ENCODE assay signal across 9 mouse cellular contexts in genomic region chr10:118250852-118251295, GRCm38 (mm10). TPM values are rescaled to one million over a fixed set of nuclear protein-coding genes. Genes with fewer than 3 reads are reported as not detected.
DNase-seq lines count a peak whose midpoint lies in the region; ATAC-seq and TF ChIP-seq lines count a peak whose summit lies in the region.
"Had no signal": no experiment of that assay in that cellular context is flagged by ENCODE, and none has a peak within 500 bp of the region (broad histone marks: within the 10 kb centered on the region; RNA-seq: fewer than 3 reads in every experiment).

No protein-coding gene starts in this region.

- no peaks in the 10 kb centered on the region for H3K27me3 ChIP-seq in thymus, adult 2 months (ENCODE audit: control insufficient read depth, insufficient read depth, low read length)
- no peaks in the 10 kb centered on the region for H3K27me3 ChIP-seq in neural tube, embryonic 13.5 days

- peak overlapping the region; percentile 52 for H3K9ac ChIP-seq in neural tube, embryonic 13.5 days

- DNase-seq in cerebellum, postnatal 25 days, result peak; percentile 23 to 46
- DNase-seq in cerebellum, adult 9-10 months, result no peak
- DNase-seq in thymus, adult 2 months, result peak; percentile 39
- DNase-seq in thymus, adult 18-20 months, result no peak
- DNase-seq in forelimb bud, embryonic 11.5 days (ENCODE audit: low read depth, low spot score), result peak; percentile 70
- DNase-seq in layer of hippocampus, postnatal 36 days, result peak; percentile 15 to 27
- DNase-seq in urinary bladder, postnatal 36 days (ENCODE audit: low spot score in 2 of 2), result no peak

- no peaks in the 10 kb centered on the region for H3K36me3 ChIP-seq in thymus, adult 2 months (ENCODE audit: control insufficient read depth, insufficient read depth, low read length)
- H3K36me3 ChIP-seq in neural tube, embryonic 13.5 days, result no peaks in the 10 kb centered on the region

- no peak for TF ChIP-seq POLR2A in thymus, adult 2 months (IDR thresholded peaks at IDR 0.05; ENCODE audit: control insufficient read depth, extremely low read depth, insufficient read depth, low read length, poor library complexity)

- peak overlapping the region; percentile 30 for H3K4me2 ChIP-seq in neural tube, embryonic 13.5 days

- no peaks in the 10 kb centered on the region for H3K4me1 ChIP-seq in thymus, adult 2 months (replicated peaks; ENCODE audit: control insufficient read depth, insufficient read depth, low read length)
- H3K4me1 ChIP-seq in neural tube, embryonic 13.5 days (replicated peaks), result peaks cover 17% of the 10 kb centered on the region

- H3K27ac ChIP-seq in thymus, adult 2 months (ENCODE audit: control insufficient read depth, insufficient read depth, low read length), result no peak overlapping the region
- no peak overlapping the region; the same call in 1 of the 2 replicates for H3K27ac ChIP-seq in neural tube, embryonic 13.5 days (replicated peaks)

- TF ChIP-seq CTCF in thymus, adult 2 months (IDR thresholded peaks at IDR 0.05; ENCODE audit: borderline replicate concordance, control insufficient read depth, extremely low read depth, insufficient read depth, low read length, poor library complexity), result peak; percentile 42; the same call in 1 of the 2 replicates

- no peaks in the 10 kb centered on the region for H3K9me3 ChIP-seq in neural tube, embryonic 13.5 days

- WGBS in thymus, adult 2 months, result 45% methylated on average over 10 of the region's 10 CpGs
- 21% methylated on average over 10 of the region's 10 CpGs for WGBS in neural tube, embryonic 13.5 days

- H3K4me3 ChIP-seq in thymus, adult 2 months (ENCODE audit: control insufficient read depth, insufficient read depth, low read length), result no peak overlapping the region
- no peak overlapping the region for H3K4me3 ChIP-seq in neural tube, embryonic 13.5 days

- peak; percentile 87 for ATAC-seq in neural tube, embryonic 13.5 days (ENCODE audit: low read depth)

RNA-seq across cellular contexts. Expression of gene Gm32802, which starts 7.6 kb away (rescaled TPM):
- not detected in 2 replicates for polyA plus RNA-seq in thymus, adult 2 months (2012; rRNA removed)
- under 1 TPM; 0.94 to 0.97 TPM for total RNA-seq in layer of hippocampus, postnatal 36 days (2021)
- 0.26 and 0.35 TPM in 2 replicates for polyA plus RNA-seq in neural tube, embryonic 13.5 days (2015; fragmentation: Nextera tagmentation; extraction: Ambion mirVana)

RNA-seq across cellular contexts. Expression of gene Gm32717, which starts 10.3 kb away (rescaled TPM):
- polyA plus RNA-seq in thymus, adult 2 months (2012; rRNA removed), result not detected in 2 replicates
- total RNA-seq in layer of hippocampus, postnatal 36 days (2021), result under 1 TPM; 0.94 to 0.97 TPM
- 0.26 and 0.35 TPM in 2 replicates for polyA plus RNA-seq in neural tube, embryonic 13.5 days (2015; fragmentation: Nextera tagmentation; extraction: Ambion mirVana)

RNA-seq across cellular contexts. Expression of gene Iltifb, which starts 44.0 kb away (rescaled TPM):
- not detected in 2 replicates for polyA plus RNA-seq in thymus, adult 2 months (2012; rRNA removed)
- not detected for total RNA-seq in layer of hippocampus, postnatal 36 days (2021)
- not detected in 2 replicates for polyA plus RNA-seq in neural tube, embryonic 13.5 days (2015; fragmentation: Nextera tagmentation; extraction: Ambion mirVana)
- total RNA-seq: gastrocnemius, postnatal 36 days had no signal

RNA-seq across cellular contexts. Expression of gene Il22, which starts 46.1 kb away (rescaled TPM):
- 0.20 TPM in 1 of 2 replicates, not detected in the other for polyA plus RNA-seq in thymus, adult 2 months (2012; rRNA removed)
- total RNA-seq in layer of hippocampus, postnatal 36 days (2021), result not detected
- not detected in 2 replicates for polyA plus RNA-seq in neural tube, embryonic 13.5 days (2015; fragmentation: Nextera tagmentation; extraction: Ambion mirVana)
- total RNA-seq: gastrocnemius, postnatal 36 days had no signal

Comparison
In these comparisons a context has a peak if more than half of its experiments do, and no peak if none do; other contexts are left out.
1. DNase-seq: peak in cerebellum, postnatal 25 days (2 of 2), thymus, adult 2 months (single experiment), forelimb bud, embryonic 11.5 days (single experiment) and layer of hippocampus, postnatal 36 days (2 of 2); none in cerebellum, adult 9-10 months (single experiment), thymus, adult 18-20 months (0 of 2) and urinary bladder, postnatal 36 days (0 of 2).